Mouse (Mus musculus): Measurements from ENCODE around the gene Flot2.

- no peak for TF ChIP-seq CTCF (IDR thresholded peaks at IDR 0.05; ENCODE audit: low read depth)
- TF ChIP-seq EP300 (IDR thresholded peaks at IDR 0.05; ENCODE audit: low read depth): no peak
Observed at GRCm38 (mm10) chr11:78074277-78074652, 36.5 kb downstream of the Flot2 start.

Measured in heart, postnatal 0 days (tissue).